Mouse (Mus musculus): ENCODE measurements around the gene Sox13. TPM values are rescaled to one million over a fixed set of nuclear protein-coding genes. Genes with fewer than 3 reads are reported as not detected.

The Sox13 gene
- polyA plus RNA-seq, 1 experiment from 2014 or later: 4.3 TPM

Other genes with a start within 250 kb of the Sox13 start
- gene Golt1a, start 114.6 kb downstream of the Sox13 start, polyA plus RNA-seq (2015; fragmentation: Nextera tagmentation; extraction: Ambion mirVana): 0.17 TPM in 1 of 2 replicates, not detected in the other
- gene Kiss1, start 102.5 kb downstream of the Sox13 start, polyA plus RNA-seq (2015; fragmentation: Nextera tagmentation; extraction: Ambion mirVana): not detected in 2 replicates
- gene Ren1, start 73.9 kb downstream of the Sox13 start, polyA plus RNA-seq (2015; fragmentation: Nextera tagmentation; extraction: Ambion mirVana): 0.75 and 1.2 TPM in 2 replicates
- 1.7 and 2.1 TPM in 2 replicates for gene Etnk2, start 60.8 kb downstream of the Sox13 start, polyA plus RNA-seq (2015; fragmentation: Nextera tagmentation; extraction: Ambion mirVana)
- gene Snrpe, start 185.9 kb upstream of the Sox13 start, polyA plus RNA-seq (2015; fragmentation: Nextera tagmentation; extraction: Ambion mirVana): 356 and 367 TPM in 2 replicates
- not detected in 2 replicates for gene Zbed6, start 236.5 kb upstream of the Sox13 start, polyA plus RNA-seq (2015; fragmentation: Nextera tagmentation; extraction: Ambion mirVana)
- gene Gm38394, start 236.9 kb upstream of the Sox13 start, polyA plus RNA-seq (2015; fragmentation: Nextera tagmentation; extraction: Ambion mirVana): 3.5 TPM in 2 replicates